12 mouse cellular contexts compared by ENCODE assay signal in the genomic region with DNA sequence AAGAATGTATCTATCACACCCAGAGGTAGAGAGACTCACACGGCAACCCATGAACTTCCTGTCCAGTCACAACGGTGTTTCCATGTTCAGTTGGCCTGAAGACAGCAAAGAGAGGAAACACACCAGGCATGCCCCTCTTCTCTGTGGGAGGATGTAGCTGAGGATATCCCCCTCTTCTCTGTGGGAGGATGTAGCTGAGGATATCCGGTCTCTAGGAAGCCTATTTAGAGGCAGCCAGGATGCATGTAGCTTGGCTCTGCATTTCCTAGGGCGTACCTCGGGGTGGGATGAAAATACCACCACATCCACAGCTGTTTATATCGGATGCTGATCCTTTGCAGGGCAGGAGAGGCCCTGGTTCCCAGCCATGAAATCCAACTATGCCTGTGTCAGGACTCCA.
DNase-seq lines count a peak whose midpoint lies in the region; TF ChIP-seq lines count a peak whose summit lies in the region.
"Had no signal": no experiment of that assay in that cellular context is flagged by ENCODE, and none has a peak within 500 bp of the region (broad histone marks: within the 10 kb centered on the region; RNA-seq: fewer than 3 reads in every experiment).

No protein-coding gene starts in this region.

- TF ChIP-seq CTCF in gastrocnemius, adult 2 months (IDR thresholded peaks at IDR 0.05), result no peak

- peak; percentile 25 for DNase-seq in gastrocnemius, adult 2 months
- no peak for DNase-seq in gastrocnemius, postnatal 25 days
- peak; percentile 32 to 43 for DNase-seq in kidney, adult 8-10 months
- DNase-seq in kidney, adult 18-20 months, result no peak
- peak; percentile 20 for DNase-seq in heart, postnatal 4 days
- DNase-seq in lung, postnatal 25 days (ENCODE audit: low spot score), result peak; percentile 63
- DNase-seq in cerebellum, postnatal 4 days (ENCODE audit: low spot score in 2 of 2), result no peak
- no peak for DNase-seq in testis, postnatal 10 days (ENCODE audit: low spot score)
- DNase-seq: cerebellum, adult 2 months; right cerebral cortex, postnatal 14 days; thymus, postnatal 36 days had no signal

- no peak overlapping the region for H3K4me3 ChIP-seq in gastrocnemius, adult 2 months
- H3K4me3 ChIP-seq: limb, embryonic 15.5 days had no signal

- intact Hi-C loops in gastrocnemius, adult 2 months (cut with DNase I), result loop anchor here (5.0 kb wide), 1 partner anchor 57 kb away; no protein-coding TSS in a partner anchor

- peak overlapping the region; percentile 52 for H3K27ac ChIP-seq in gastrocnemius, adult 2 months
- H3K27ac ChIP-seq: limb, embryonic 15.5 days had no signal

Comparison
In these comparisons a context has a peak if more than half of its experiments do, and no peak if none do; other contexts are left out.
1. DNase-seq: peak in gastrocnemius, adult 2 months (single experiment), kidney, adult 8-10 months (2 of 2), heart, postnatal 4 days (single experiment) and lung, postnatal 25 days (single experiment); none in gastrocnemius, postnatal 25 days (single experiment), kidney, adult 18-20 months (single experiment), cerebellum, postnatal 4 days (0 of 2) and testis, postnatal 10 days (single experiment).